Mouse (Mus musculus): ENCODE results near the gene Als2.

The Als2 gene

GRCm38 (mm10) chr1:59236856-59237441 lies at the start of gene Als2:
TSS of gene Als2 (minus strand) at chr1:59237231.
- DNase-seq = peak; percentile 98 to 99

- peak in 1 of 2 experiments; percentile 16 for DNase-seq
These were observed 49.4 kb upstream of the Als2 start for GRCm38 (mm10) chr1:59286316-59286850.

GRCm38 (mm10) chr1:59285880-59286279 lies 48.8 kb upstream of the Als2 start:
- DNase-seq = no peak

- no peak for DNase-seq
These were observed 35.2 kb upstream of the Als2 start for GRCm38 (mm10) chr1:59272189-59272588.

- DNase-seq = no peak
These were observed 33.1 kb upstream of the Als2 start for GRCm38 (mm10) chr1:59269951-59270689.

- no peak for DNase-seq
These were observed 32.4 kb upstream of the Als2 start for GRCm38 (mm10) chr1:59269466-59269865.

GRCm38 (mm10) chr1:59268931-59269330 lies 31.9 kb upstream of the Als2 start:
- no peak for DNase-seq

- no peak for DNase-seq
These were observed 20.7 kb upstream of the Als2 start for GRCm38 (mm10) chr1:59257736-59258135.

- DNase-seq = no peak
These were observed 19.8 kb upstream of the Als2 start, which contains the start of gene Cdk15 for GRCm38 (mm10) chr1:59256751-59257231. TSS of gene Cdk15 (plus strand) at chr1:59256906.

- no peak for DNase-seq
These were observed 16.4 kb upstream of the Als2 start for GRCm38 (mm10) chr1:59253301-59253909.

- DNase-seq = no peak
These were observed 15.7 kb upstream of the Als2 start for GRCm38 (mm10) chr1:59252762-59253161.

- peak; percentile 30 for DNase-seq
These were observed 10.6 kb upstream of the Als2 start for GRCm38 (mm10) chr1:59247602-59248001.

GRCm38 (mm10) chr1:59243770-59244169 lies 6.7 kb upstream of the Als2 start:
- no peak for DNase-seq

- DNase-seq = peak; percentile 67 to 68
These were observed 682 bp upstream of the Als2 start for GRCm38 (mm10) chr1:59237614-59238211.

GRCm38 (mm10) chr1:59229187-59229586 lies 7.8 kb downstream of the Als2 start:
- no peak for DNase-seq

GRCm38 (mm10) chr1:59228552-59228951 lies 8.5 kb downstream of the Als2 start:
- DNase-seq = no peak

- no peak for DNase-seq
These were observed 14.8 kb downstream of the Als2 start for GRCm38 (mm10) chr1:59222101-59222825.

GRCm38 (mm10) chr1:59221591-59221990 lies 15.4 kb downstream of the Als2 start:
- DNase-seq = no peak

GRCm38 (mm10) chr1:59220371-59220770 lies 16.7 kb downstream of the Als2 start:
- DNase-seq = no peak

- no peak for DNase-seq
These were observed 21.6 kb downstream of the Als2 start for GRCm38 (mm10) chr1:59215446-59215845.

GRCm38 (mm10) chr1:59212951-59213350 lies 24.1 kb downstream of the Als2 start:
- DNase-seq = no peak

- no peak for DNase-seq
These were observed 24.8 kb downstream of the Als2 start for GRCm38 (mm10) chr1:59212076-59212779.

Data from thymus, postnatal 36 days (tissue).